Mouse (Mus musculus) lung, embryonic 16.5 days (tissue): ENCODE results near the gene St5. TPM values are rescaled to one million over a fixed set of nuclear protein-coding genes. Genes with fewer than 3 reads are reported as not detected.

Experiments used
- ATAC-seq: fragments of 200-750 bp; cut with Nextera tagmentation; 2 replicates; pipeline ENCODE4 v1.8.0; 2017; ENCODE audit warnings: low read depth, mild to moderate bottlenecking, moderate library complexity
- H3K27ac ChIP-seq: fragments of 300-500 bp; sonication (generic); 2 replicates; pipeline ENCODE4 v1.5.1; 2014; ENCODE audit warnings: mild to moderate bottlenecking, control low read depth, low read length
- H3K27me3 ChIP-seq: fragments of 300-500 bp; sonication (generic); 2 replicates; pipeline ENCODE4 v1.6.1; 2014; ENCODE audit warnings: low read depth, low read length, mixed read lengths; ENCODE audit not compliant: control insufficient read depth, insufficient read depth
- H3K36me3 ChIP-seq: fragments of 300-500 bp; sonication (generic); 2 replicates; pipeline ENCODE4 v1.6.1; 2014; ENCODE audit warnings: low read length; ENCODE audit not compliant: control insufficient read depth, insufficient read depth
- H3K4me1 ChIP-seq: fragments of 300-500 bp; sonication (generic); replicated peaks from 2 replicates; pipeline ENCODE4 v1.6.1; 2014; ENCODE audit warnings: low read length, mixed read lengths; ENCODE audit not compliant: control insufficient read depth, insufficient read depth
- H3K4me2 ChIP-seq: fragments of 300-500 bp; sonication (generic); 2 replicates; pipeline ENCODE4 v1.6.1; 2014; ENCODE audit warnings: low read depth, low read length, control low read depth
- H3K4me3 ChIP-seq: fragments of 300-500 bp; sonication (generic); 2 replicates; pipeline ENCODE4 v1.5.1; 2014; ENCODE audit warnings: mild to moderate bottlenecking, low read length, control low read depth
- H3K9ac ChIP-seq: fragments of 300-500 bp; sonication (generic); 2 replicates; pipeline ENCODE4 v1.6.1; 2014; ENCODE audit warnings: low read length, control low read depth
- H3K9me3 ChIP-seq: fragments of 300-500 bp; sonication (generic); 2 replicates; pipeline ENCODE4 v1.6.1; 2016; ENCODE audit warnings: low read length; ENCODE audit not compliant: control insufficient read depth
- WGBS: fragments of 180-500 bp; shearing (Covaris S2); extraction: QIAGEN DNeasy Blood & Tissue Kit; methylation state at CpG from one replicate; pipeline ENCODE4 v1.1.7; 2014; 5-methylcytosine and 5-hydroxymethylcytosine counted together
- polyA plus RNA-seq: library from polyadenylated mRNA; unstranded; fragments of >200 nt; fragmentation: Nextera tagmentation; extraction: Ambion mirVana; gene quantifications from 2 replicates; pipeline ENCODE4 v1.2.1, GENCODE M21; 2015

The St5 gene
- polyA plus RNA-seq, 1 experiment from 2014 or later = 77.5 TPM

DNA sequence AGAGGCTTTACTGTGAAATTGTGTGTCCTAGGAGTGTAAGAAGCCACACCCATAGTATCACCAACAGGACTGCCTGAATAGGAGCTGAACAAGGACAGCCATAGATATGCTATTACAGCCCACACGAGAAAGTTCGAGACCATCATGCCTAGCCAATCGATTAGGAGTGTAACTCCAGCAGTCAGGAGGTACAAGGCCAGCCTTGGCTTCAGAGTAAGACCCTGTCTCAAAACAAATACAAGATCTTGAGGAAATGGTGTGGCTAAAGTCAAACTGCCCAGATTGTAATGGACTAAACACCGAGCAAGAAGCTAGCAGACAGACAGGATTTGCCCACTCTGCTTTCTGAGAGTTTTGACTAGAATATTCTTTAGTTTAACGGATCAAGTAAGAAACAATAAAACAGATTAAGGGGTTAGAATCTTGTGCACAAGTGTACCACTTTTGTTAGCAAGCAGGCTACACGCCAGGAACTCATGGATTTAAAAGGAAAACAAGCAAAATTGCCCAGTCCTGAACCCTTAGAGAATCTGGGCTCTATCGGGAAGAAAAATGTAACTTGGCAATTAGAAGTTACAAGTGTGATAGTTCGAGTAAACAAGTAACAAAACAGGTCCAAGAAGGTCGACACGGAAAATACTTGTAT lies 185.2 kb downstream of the St5 start:
- Histone ChIP-seq H3K9me3 (no peaks in the 10 kb centered on the region), H3K4me3 (peak overlapping the region; percentile 90), H3K9ac (peak overlapping the region; percentile 67), H3K27ac (peak overlapping the region; percentile 97), H3K27me3 (no peaks in the 10 kb centered on the region), H3K36me3 (peaks cover 18% of the 10 kb centered on the region), H3K4me1 (peaks cover 19% of the 10 kb centered on the region), H3K4me2 (peak overlapping the region; percentile 66)
- 13% methylated on average over 10 of the region's 10 CpGs for WGBS
- ATAC-seq = no peak

DNA sequence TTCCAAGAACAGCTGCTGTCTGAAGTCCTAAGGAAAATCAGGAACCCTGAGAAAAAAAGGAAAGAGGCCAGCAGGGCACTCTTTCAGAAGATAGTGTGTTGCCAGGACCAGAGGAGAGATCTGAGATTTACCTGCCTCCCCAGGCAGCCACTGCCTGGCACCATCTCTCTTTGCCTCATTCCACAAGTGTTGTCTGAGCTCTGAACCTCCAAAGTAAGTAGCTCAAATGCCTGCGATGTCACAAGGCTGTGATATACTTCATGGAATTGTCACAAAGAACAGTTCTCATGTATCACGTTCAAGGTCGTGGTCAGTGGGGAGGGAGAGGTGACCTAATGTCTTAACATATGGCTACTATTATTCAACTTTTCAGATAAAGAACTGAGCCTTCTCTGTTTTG lies 186.9 kb downstream of the St5 start:
- 73% methylated on average over 3 of the region's 3 CpGs for WGBS
- no peaks in the 10 kb centered on the region for H3K27me3 ChIP-seq

GRCm38 (mm10) chr7:109511838-109512237 lies 191.6 kb downstream of the St5 start:
- H3K9ac ChIP-seq = no peak overlapping the region
- H3K27ac ChIP-seq = no peak overlapping the region
- H3K4me3 ChIP-seq = no peak overlapping the region
- no peaks in the 10 kb centered on the region for H3K27me3 ChIP-seq
- 83% methylated on average over 3 of the region's 3 CpGs for WGBS
- H3K4me1 ChIP-seq = no peaks in the 10 kb centered on the region
- no peak overlapping the region for H3K4me2 ChIP-seq
- no peaks in the 10 kb centered on the region for H3K36me3 ChIP-seq
- no peaks in the 10 kb centered on the region for H3K9me3 ChIP-seq
- no peak for ATAC-seq

More for the DNA sequence above, 186.9 kb downstream of the St5 start:
- Histone ChIP-seq H3K27ac (no peak overlapping the region), H3K4me1 (peaks cover 19% of the 10 kb centered on the region), H3K4me2 (no peak overlapping the region), H3K9ac (no peak overlapping the region), H3K4me3 (no peak overlapping the region), H3K9me3 (no peaks in the 10 kb centered on the region), H3K36me3 (peaks cover 4% of the 10 kb centered on the region)
- no peak for ATAC-seq

DNA sequence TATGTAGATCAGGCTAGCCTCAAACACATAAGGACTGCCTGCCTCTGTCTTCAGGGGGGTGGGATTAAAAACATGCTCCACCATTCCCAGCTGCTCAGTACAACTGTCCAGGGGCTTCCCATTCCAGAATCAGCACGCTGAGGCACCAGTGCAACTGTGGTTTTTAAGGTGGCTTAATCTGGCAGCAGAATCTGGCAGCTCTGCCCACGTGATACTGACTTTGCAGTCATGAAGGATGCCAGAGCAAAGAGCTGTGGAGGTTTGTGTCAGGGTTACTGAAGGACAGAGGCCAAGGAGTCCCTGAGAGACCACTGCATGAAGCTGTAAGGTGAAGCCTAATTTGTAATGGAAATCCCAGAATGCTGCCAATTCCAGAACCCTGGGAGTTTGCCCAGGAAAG lies 192.6 kb downstream of the St5 start:
- Histone ChIP-seq H3K9me3 (no peaks in the 10 kb centered on the region), H3K27me3 (no peaks in the 10 kb centered on the region), H3K4me3 (no peak overlapping the region), H3K27ac (no peak overlapping the region), H3K36me3 (no peaks in the 10 kb centered on the region), H3K4me2 (no peak overlapping the region), H3K9ac (no peak overlapping the region), H3K4me1 (no peaks in the 10 kb centered on the region)
- 66% methylated on average over 2 of the region's 2 CpGs for WGBS
- ATAC-seq = no peak

- Histone ChIP-seq H3K9me3 (no peaks in the 10 kb centered on the region), H3K9ac (no peak within 1 kb of the TSS), H3K36me3 (no peaks in the 10 kb centered on the region), H3K27me3 (no peaks in the 10 kb centered on the region), H3K4me2 (no peak within 1 kb of the TSS), H3K4me3 (no peak within 1 kb of the TSS), H3K4me1 (no peaks in the 10 kb centered on the region), H3K27ac (no peak within 1 kb of the TSS)
- 81% methylated on average over 4 of the region's 4 CpGs for WGBS
- ATAC-seq = no peak
Observed at GRCm38 (mm10) chr7:109508034-109508433, 195.4 kb downstream of the St5 start, which contains the start of gene Trim66. Gene Trim66, minus strand, starts transcription at chr7:109508134.

DNA sequence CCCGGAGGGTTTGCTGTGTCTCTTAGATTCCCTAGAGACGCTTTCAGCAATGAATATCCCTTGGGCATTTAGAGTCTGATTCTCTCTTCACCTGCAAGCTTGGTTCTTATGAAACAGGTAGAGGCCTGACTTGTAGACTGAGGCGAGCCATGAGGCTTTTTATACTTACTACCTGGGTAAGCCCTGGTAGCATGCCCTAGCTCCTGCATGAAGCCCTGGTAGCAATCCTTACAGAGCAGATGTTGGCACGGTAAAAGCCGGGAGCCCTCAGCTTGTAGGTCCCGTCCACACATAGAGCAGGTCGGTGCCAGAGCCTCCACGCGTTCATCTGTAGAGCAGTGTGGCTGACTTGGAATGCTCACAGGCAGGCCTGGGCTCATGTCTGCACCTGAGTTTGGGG lies 195.8 kb downstream of the St5 start:
- Histone ChIP-seq H3K9ac (no peak overlapping the region), H3K4me2 (no peak overlapping the region), H3K4me1 (no peaks in the 10 kb centered on the region), H3K27me3 (no peaks in the 10 kb centered on the region), H3K36me3 (no peaks in the 10 kb centered on the region), H3K4me3 (no peak overlapping the region), H3K27ac (no peak overlapping the region), H3K9me3 (no peaks in the 10 kb centered on the region)
- WGBS = 45% methylated on average over 9 of the region's 9 CpGs
- no peak for ATAC-seq

DNA sequence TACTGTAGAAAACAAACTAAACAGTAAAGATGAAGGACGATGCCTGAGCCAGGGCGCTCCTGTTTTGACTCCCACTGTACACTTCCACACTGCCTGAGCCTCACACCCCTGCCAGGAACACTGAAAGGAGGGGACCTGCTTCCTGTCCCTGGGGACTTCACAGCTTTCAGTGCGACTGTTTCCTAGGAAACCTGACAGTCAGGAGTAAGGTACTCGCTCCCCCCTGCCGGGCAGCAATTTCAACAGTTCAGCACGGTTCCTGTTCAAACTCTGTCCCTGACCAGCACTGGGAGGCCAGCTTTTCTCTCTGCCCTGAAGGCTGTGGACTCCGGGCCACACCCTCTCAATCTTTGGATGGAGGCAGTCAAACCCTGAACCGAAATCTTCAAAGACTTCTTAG lies 196.3 kb downstream of the St5 start:
- Histone ChIP-seq H3K9ac (no peak overlapping the region), H3K27me3 (no peaks in the 10 kb centered on the region), H3K4me3 (no peak overlapping the region), H3K9me3 (no peaks in the 10 kb centered on the region), H3K27ac (no peak overlapping the region), H3K4me2 (no peak overlapping the region), H3K36me3 (no peaks in the 10 kb centered on the region), H3K4me1 (no peaks in the 10 kb centered on the region)
- ATAC-seq = peak; percentile 38; the same call in 1 of the 2 replicates
- 9% methylated on average over 8 of the region's 8 CpGs for WGBS

GRCm38 (mm10) chr7:109497507-109497906 lies 205.9 kb downstream of the St5 start:
- no peaks in the 10 kb centered on the region for H3K36me3 ChIP-seq
- 61% methylated on average over 4 of the region's 4 CpGs for WGBS
- H3K9ac ChIP-seq = no peak overlapping the region
- no peaks in the 10 kb centered on the region for H3K9me3 ChIP-seq
- ATAC-seq = no peak
- H3K27me3 ChIP-seq = peaks cover 3% of the 10 kb centered on the region; the same call in 1 of the 2 replicates
- H3K4me2 ChIP-seq = no peak overlapping the region
- H3K4me3 ChIP-seq = no peak overlapping the region
- H3K27ac ChIP-seq = no peak overlapping the region
- peaks cover 3% of the 10 kb centered on the region; the same call in 1 of the 2 replicates for H3K4me1 ChIP-seq

GRCm38 (mm10) chr7:109493319-109494316 lies 209.8 kb downstream of the St5 start:
- Histone ChIP-seq H3K9me3 (no peaks in the 10 kb centered on the region), H3K27me3 (peaks cover 3% of the 10 kb centered on the region; the same call in 1 of the 2 replicates), H3K36me3 (no peaks in the 10 kb centered on the region), H3K4me1 (peaks cover 3% of the 10 kb centered on the region; the same call in 1 of the 2 replicates), H3K4me2 (peak overlapping the region; percentile 8; the same call in 1 of the 2 replicates), H3K4me3 (no peak overlapping the region), H3K9ac (no peak overlapping the region), H3K27ac (no peak overlapping the region)
- WGBS = 7% methylated on average over 21 of the region's 21 CpGs
- ATAC-seq = no peak
